Mouse (Mus musculus): ENCODE results near the gene Esr1. TPM values are rescaled to one million over a fixed set of nuclear protein-coding genes. Genes with fewer than 3 reads are reported as not detected.
"Not testable (repeated sequence)": the region's sequence is repeated elsewhere in the genome, so short reads cannot be mapped to it uniquely, and the experiment has no call there.

Esr1 gene
- polyA plus RNA-seq, 1 experiment = 0.54 TPM

GRCm38 (mm10) chr10:4593828-4594227, 17.6 kb upstream of the Esr1 start:
- WGBS = 69% methylated on average over 4 of the region's 4 CpGs
- Histone ChIP-seq H3K27ac (ENCODE audit: insufficient read depth, low read length) (no peak overlapping the region), H3K27me3 (ENCODE audit: control insufficient read depth, insufficient read depth, low read length) (no peaks in the 10 kb centered on the region), H3K4me3 (replicated peaks; ENCODE audit: insufficient read depth, low read depth, low read length) (no peak overlapping the region), H3K4me1 (ENCODE audit: control insufficient read depth, insufficient read depth, low read length) (no peaks in the 10 kb centered on the region)
- DNase-seq = no peak
- TF ChIP-seq POLR2A (IDR thresholded peaks at IDR 0.05; ENCODE audit: borderline replicate concordance, insufficient read depth, low read length) (no peak), CTCF (IDR thresholded peaks at IDR 0.05; ENCODE audit: borderline replicate concordance, insufficient read depth, low read depth, low read length) (peak; percentile 7; the same call in 1 of the 2 replicates)

- H3K4me1 ChIP-seq (ENCODE audit: control insufficient read depth, insufficient read depth, low read length) = no peaks in the 10 kb centered on the region
- H3K27me3 ChIP-seq (ENCODE audit: control insufficient read depth, insufficient read depth, low read length) = no peaks in the 10 kb centered on the region
- no peak for DNase-seq
- 96% methylated on average over 4 of the region's 4 CpGs for WGBS
- no peak overlapping the region for H3K4me3 ChIP-seq (replicated peaks; ENCODE audit: insufficient read depth, low read depth, low read length)
- TF ChIP-seq POLR2A (IDR thresholded peaks at IDR 0.05; ENCODE audit: borderline replicate concordance, insufficient read depth, low read length) (no peak), CTCF (IDR thresholded peaks at IDR 0.05; ENCODE audit: borderline replicate concordance, insufficient read depth, low read depth, low read length) (no peak)
- H3K27ac ChIP-seq (ENCODE audit: insufficient read depth, low read length) = no peak overlapping the region
These were observed 14.2 kb upstream of the Esr1 start for GRCm38 (mm10) chr10:4597211-4597610.

DNA sequence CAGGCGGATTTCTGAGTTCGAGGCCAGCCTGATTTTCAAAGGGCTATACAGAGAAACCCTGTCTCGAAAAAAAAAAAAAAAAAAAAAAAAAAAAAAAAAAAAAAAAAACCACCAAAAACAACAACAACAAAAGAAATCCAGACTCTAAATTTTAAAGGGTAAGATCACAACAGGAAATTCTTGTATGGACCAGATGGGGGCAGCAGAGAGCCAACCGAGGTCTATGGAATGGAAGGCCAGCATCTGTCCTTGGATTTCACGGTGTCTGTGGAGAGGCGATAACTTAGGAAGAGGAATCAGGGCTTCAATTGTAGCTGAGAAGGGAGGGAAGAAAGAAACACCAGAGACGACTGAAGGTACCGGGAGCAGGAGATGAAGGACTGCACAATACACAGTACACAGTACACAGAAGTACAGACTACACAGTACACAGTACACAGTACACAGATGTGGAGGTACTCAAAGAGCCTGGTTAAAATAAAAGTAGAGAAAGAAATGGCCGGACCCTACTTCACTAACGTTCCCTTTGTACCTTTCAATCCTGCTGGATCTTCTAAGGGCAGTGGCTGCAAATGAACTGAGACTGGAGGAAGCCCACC, 13.1 kb upstream of the Esr1 start:
- WGBS = 53% methylated on average over 10 of the region's 10 CpGs
- DNase-seq = peak; percentile 34 to 39
- Histone ChIP-seq H3K27me3 (ENCODE audit: control insufficient read depth, insufficient read depth, low read length) (no peaks in the 10 kb centered on the region), H3K4me1 (ENCODE audit: control insufficient read depth, insufficient read depth, low read length) (no peaks in the 10 kb centered on the region), H3K27ac (ENCODE audit: insufficient read depth, low read length) (no peak overlapping the region), H3K4me3 (replicated peaks; ENCODE audit: insufficient read depth, low read depth, low read length) (no peak overlapping the region)
- TF ChIP-seq CTCF (IDR thresholded peaks at IDR 0.05; ENCODE audit: borderline replicate concordance, insufficient read depth, low read depth, low read length) = peak; percentile 67; the same call in 1 of the 2 replicates
- TF ChIP-seq POLR2A (IDR thresholded peaks at IDR 0.05; ENCODE audit: borderline replicate concordance, insufficient read depth, low read length) = no peak

DNA sequence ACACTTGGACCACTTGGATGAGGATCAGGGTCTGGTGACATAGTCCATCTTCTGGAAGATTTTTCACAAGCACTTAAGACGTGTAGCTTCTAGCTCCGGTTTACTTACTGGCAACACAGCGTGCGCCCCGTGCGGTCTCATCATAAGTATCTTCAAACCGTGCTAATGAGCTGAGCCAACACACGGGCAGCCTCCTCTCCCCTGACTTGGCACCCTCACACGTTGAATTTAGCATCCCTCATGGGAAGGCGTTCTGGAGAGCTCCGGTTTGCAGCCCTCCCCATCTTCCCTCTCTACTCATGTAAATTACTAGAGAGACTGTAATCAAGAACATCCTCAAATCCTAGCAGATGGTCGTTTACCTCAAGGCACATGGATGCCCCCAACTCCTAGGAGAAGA, 12.5 kb upstream of the Esr1 start:
- Histone ChIP-seq H3K4me1 (ENCODE audit: control insufficient read depth, insufficient read depth, low read length) (no peaks in the 10 kb centered on the region), H3K27me3 (ENCODE audit: control insufficient read depth, insufficient read depth, low read length) (no peaks in the 10 kb centered on the region), H3K27ac (ENCODE audit: insufficient read depth, low read length) (no peak overlapping the region), H3K4me3 (replicated peaks; ENCODE audit: insufficient read depth, low read depth, low read length) (no peak overlapping the region)
- TF ChIP-seq CTCF (IDR thresholded peaks at IDR 0.05; ENCODE audit: borderline replicate concordance, insufficient read depth, low read depth, low read length) (no peak), POLR2A (IDR thresholded peaks at IDR 0.05; ENCODE audit: borderline replicate concordance, insufficient read depth, low read length) (no peak)
- DNase-seq = no peak
- 17% methylated on average over 12 of the region's 12 CpGs for WGBS

- Histone ChIP-seq H3K4me3 (replicated peaks; ENCODE audit: insufficient read depth, low read depth, low read length) (no peak overlapping the region), H3K27ac (ENCODE audit: insufficient read depth, low read length) (no peak overlapping the region), H3K27me3 (ENCODE audit: control insufficient read depth, insufficient read depth, low read length) (no peaks in the 10 kb centered on the region), H3K4me1 (ENCODE audit: control insufficient read depth, insufficient read depth, low read length) (no peaks in the 10 kb centered on the region)
- 42% methylated on average over 4 of the region's 4 CpGs for WGBS
- no peak for TF ChIP-seq POLR2A (IDR thresholded peaks at IDR 0.05; ENCODE audit: borderline replicate concordance, insufficient read depth, low read length)
- no peak for TF ChIP-seq CTCF (IDR thresholded peaks at IDR 0.05; ENCODE audit: borderline replicate concordance, insufficient read depth, low read depth, low read length)
- peak in 1 of 2 experiments; percentile 14 for DNase-seq
These were observed 11.8 kb upstream of the Esr1 start for GRCm38 (mm10) chr10:4599591-4599990.

DNA sequence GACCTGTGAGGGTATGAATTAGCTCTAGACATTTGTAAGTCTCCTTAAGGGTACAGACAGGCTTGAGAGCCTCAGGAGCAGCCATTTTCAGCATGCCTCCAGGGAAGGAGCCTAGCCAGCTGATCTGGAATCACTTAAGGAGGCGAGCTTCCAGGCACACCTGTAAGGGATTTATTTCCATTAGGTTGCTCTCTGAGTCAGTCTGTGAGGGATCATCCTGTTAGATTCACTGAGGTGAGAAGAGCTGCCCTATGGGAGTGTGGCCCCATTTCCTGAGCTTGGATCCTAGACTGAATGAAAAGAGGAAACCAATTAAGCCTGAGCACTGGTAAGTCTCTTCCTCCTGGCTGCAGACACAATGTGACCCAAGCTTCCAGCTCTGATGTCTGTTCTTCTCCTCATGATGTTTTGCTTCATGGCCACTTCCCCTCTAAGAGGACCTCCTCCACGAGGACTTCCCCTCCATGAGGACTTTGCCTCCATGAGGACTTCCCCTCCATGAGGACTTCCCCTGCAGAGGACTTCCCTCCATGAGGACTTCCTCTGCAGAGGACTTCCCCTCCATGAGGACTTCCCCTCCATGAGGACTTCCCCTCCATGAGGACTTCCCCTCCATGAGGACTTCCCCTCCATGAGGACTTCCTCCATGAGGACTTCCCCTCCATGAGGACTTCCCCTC, 10.5 kb upstream of the Esr1 start:
- TF ChIP-seq CTCF (IDR thresholded peaks at IDR 0.05; ENCODE audit: borderline replicate concordance, insufficient read depth, low read depth, low read length) (no peak), POLR2A (IDR thresholded peaks at IDR 0.05; ENCODE audit: borderline replicate concordance, insufficient read depth, low read length) (no peak)
- no peak for DNase-seq
- 63% methylated on average over 2 of the region's 2 CpGs for WGBS
- Histone ChIP-seq H3K27ac (ENCODE audit: insufficient read depth, low read length) (no peak overlapping the region), H3K4me1 (ENCODE audit: control insufficient read depth, insufficient read depth, low read length) (no peaks in the 10 kb centered on the region), H3K27me3 (ENCODE audit: control insufficient read depth, insufficient read depth, low read length) (no peaks in the 10 kb centered on the region), H3K4me3 (replicated peaks; ENCODE audit: insufficient read depth, low read depth, low read length) (no peak overlapping the region)

- not testable (repeated sequence) for H3K4me1 ChIP-seq (ENCODE audit: control insufficient read depth, insufficient read depth, low read length); DNase-seq; H3K27me3 ChIP-seq (ENCODE audit: control insufficient read depth, insufficient read depth, low read length); H3K27ac ChIP-seq (ENCODE audit: insufficient read depth, low read length); H3K4me3 ChIP-seq (replicated peaks; ENCODE audit: insufficient read depth, low read depth, low read length)
These were observed 9.8 kb upstream of the Esr1 start for GRCm38 (mm10) chr10:4601612-4602011.

DNA sequence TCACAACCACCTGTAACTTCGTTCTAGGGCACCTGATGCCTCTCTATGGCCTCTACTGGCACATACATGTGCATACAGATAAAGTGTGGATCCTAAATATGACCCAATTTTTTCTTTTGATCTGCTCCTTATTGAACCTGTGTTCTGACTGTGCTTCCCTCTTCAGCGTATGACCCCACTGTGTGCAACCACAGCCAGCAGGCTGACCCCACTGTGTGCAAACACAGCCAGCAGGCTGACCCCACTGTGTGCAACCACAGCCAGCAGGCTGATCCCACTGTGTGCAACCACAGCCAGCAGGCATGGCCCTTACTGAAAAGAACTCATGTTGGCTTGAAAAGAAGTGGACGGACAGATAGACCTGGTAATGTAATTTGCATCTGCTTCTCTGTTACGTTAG, 8.9 kb upstream of the Esr1 start:
- Histone ChIP-seq H3K4me1 (ENCODE audit: control insufficient read depth, insufficient read depth, low read length) (no peaks in the 10 kb centered on the region), H3K27ac (ENCODE audit: insufficient read depth, low read length) (no peak overlapping the region), H3K27me3 (ENCODE audit: control insufficient read depth, insufficient read depth, low read length) (no peaks in the 10 kb centered on the region), H3K4me3 (replicated peaks; ENCODE audit: insufficient read depth, low read depth, low read length) (no peak overlapping the region)
- WGBS = 72% methylated on average over 4 of the region's 4 CpGs
- TF ChIP-seq CTCF (IDR thresholded peaks at IDR 0.05; ENCODE audit: borderline replicate concordance, insufficient read depth, low read depth, low read length) = no peak
- TF ChIP-seq POLR2A (IDR thresholded peaks at IDR 0.05; ENCODE audit: borderline replicate concordance, insufficient read depth, low read length) = no peak
- DNase-seq = no peak
